Mouse (Mus musculus): ENCODE results near the gene Eif2b5. TPM values are rescaled to one million over a fixed set of nuclear protein-coding genes. Genes with fewer than 3 reads are reported as not detected.

The Eif2b5 gene
- total RNA-seq, 2 experiments from 2014 or later = 49.7 to 50.1 TPM

- DNase-seq = no peak
Observed at GRCm38 (mm10) chr16:20490581-20490980, 8.0 kb upstream of the Eif2b5 start.

DNA sequence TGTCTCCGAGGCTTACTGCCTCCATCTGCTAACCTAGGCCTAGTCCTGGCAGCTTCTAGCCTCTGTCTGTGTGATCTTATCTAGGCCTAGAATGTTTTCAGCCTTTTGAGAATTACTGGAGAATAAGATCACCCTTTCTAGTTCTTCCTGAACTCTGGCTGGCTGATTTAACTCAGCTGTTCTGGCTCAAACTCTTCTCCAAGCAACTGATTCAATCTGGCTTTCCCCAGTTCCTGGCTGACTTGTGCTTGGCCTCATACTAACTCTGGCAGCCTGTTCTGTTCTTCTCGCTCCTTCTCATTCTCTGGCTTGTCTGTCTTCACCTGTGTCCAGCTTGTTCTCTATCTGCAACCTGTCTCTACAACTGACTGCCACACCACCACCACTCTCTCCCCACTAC lies 7.3 kb upstream of the Eif2b5 start:
- no peak for DNase-seq

DNA sequence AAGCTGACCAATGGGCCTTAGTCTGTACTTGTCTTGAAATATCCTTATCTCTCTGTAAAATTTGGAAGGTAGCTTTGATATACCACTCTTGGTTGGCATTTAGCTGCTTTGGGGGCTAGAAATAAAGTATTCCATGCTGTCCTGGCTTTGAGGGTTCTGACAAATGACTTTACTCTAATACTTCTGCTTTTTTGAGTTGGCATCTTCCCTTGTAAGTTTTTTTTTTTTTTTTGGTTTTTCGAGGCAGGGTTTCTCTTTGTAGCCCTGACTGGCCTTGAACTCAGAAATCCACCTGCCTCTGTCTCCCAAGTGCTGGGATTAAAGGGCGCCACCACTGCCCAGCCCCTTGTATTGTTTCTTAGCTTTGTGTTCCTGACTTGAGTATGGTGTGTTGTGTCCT lies 5.2 kb upstream of the Eif2b5 start:
- DNase-seq = no peak

- DNase-seq = peak; percentile 38 to 47
Observed at GRCm38 (mm10) chr16:20496671-20497600, 1.7 kb upstream of the Eif2b5 start.

GRCm38 (mm10) chr16:20497980-20498676 lies 489 bp upstream of the Eif2b5 start:
- DNase-seq = no peak

DNA sequence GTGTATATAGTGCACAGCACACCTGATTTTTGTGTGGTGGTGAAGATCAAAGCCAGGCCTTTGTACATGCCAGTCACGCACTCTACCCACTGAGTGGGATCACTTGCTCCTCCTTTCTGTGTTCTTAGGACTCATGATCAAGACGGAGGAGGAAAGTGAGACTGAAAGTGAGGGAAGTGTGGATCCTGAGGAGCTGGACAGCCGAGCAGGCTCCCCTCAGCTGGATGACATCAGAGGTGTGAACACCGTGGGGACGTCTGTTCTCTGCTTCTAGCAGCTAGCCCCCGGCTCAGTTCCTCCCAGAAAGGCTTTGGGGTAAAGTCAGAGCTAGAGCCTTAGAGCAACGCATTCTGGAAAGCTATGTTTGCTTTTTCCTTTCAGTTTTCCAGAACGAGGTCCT lies 7.4 kb downstream of the Eif2b5 start:
- no peak for DNase-seq

DNA sequence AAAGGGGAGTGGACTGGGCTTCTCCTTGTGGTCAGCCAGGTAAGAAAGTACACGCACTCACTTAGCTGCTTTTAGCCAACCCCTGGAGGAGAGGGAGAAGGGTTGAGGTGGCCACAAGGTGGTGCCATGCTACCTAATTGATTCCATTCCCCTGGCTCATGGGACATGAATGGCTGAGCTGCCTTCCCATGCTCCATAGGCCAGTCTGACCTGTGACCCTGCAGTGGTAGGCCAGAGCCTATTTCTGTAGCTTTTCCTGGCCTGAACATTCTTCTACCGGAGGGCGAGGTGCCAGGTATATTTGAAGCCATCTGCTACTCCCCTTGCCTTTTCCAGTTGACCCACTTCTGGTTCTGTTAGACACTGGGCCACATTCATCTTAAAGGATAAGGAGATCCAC lies 10.7 kb downstream of the Eif2b5 start:
- no peak for DNase-seq

- DNase-seq = no peak
Observed at GRCm38 (mm10) chr16:20511277-20511847, 12.7 kb downstream of the Eif2b5 start.

GRCm38 (mm10) chr16:20516032-20516431 lies 17.4 kb downstream of the Eif2b5 start:
- DNase-seq = no peak

- DNase-seq = peak; percentile 87 to 90
Observed at GRCm38 (mm10) chr16:20516726-20517201, 18.1 kb downstream of the Eif2b5 start, which contains the start of gene Dvl3. Dvl3 (plus strand) TSS chr16:20516982.

- DNase-seq = no peak
Observed at GRCm38 (mm10) chr16:20517216-20517615, 18.6 kb downstream of the Eif2b5 start.

- no peak for DNase-seq
Observed at GRCm38 (mm10) chr16:20517701-20518374, 19.2 kb downstream of the Eif2b5 start.

DNA sequence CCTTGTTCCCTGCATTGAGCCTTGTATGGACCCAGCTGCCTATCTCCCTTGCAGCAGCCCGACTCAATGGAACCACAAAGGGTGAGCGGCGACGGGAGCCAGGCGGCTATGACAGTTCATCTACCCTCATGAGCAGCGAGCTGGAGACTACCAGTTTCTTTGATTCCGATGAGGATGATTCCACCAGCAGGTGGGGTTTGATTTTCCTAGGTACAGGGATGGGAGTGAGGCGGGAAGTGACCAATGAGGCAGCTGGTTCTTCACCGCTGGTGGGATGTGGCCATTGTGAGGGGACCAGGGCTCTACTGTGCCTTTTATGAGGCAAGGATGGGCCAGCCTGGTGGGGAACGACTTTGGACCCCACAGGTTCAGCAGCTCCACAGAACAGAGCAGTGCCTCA lies 25.3 kb downstream of the Eif2b5 start:
- no peak for DNase-seq

- DNase-seq = no peak
Observed at GRCm38 (mm10) chr16:20528779-20529178, 30.2 kb downstream of the Eif2b5 start.

DNA sequence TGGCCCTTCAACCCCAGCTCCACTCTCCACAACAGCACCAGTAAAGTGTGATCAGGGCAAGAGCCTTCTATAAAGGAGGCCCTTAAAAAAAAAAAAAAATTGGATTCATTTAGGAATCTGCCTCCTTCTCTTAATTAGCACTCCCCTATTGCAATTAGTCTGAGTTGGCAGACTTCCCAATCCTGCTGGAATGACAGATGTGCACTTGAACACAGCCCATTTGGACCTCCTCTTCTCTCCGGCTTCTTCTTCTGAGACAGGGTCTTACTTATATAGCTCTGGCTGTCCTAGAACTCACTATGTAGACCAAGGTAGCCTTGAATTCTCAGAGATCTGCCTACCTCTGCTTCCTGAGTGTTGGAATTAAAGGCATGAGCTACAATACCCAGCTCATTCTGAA lies 30.8 kb downstream of the Eif2b5 start:
- no peak for DNase-seq

- DNase-seq = no peak
Observed at GRCm38 (mm10) chr16:20530941-20531340, 32.3 kb downstream of the Eif2b5 start.

- no peak for DNase-seq
Observed at GRCm38 (mm10) chr16:20534617-20535295, 36.1 kb downstream of the Eif2b5 start.

DNA sequence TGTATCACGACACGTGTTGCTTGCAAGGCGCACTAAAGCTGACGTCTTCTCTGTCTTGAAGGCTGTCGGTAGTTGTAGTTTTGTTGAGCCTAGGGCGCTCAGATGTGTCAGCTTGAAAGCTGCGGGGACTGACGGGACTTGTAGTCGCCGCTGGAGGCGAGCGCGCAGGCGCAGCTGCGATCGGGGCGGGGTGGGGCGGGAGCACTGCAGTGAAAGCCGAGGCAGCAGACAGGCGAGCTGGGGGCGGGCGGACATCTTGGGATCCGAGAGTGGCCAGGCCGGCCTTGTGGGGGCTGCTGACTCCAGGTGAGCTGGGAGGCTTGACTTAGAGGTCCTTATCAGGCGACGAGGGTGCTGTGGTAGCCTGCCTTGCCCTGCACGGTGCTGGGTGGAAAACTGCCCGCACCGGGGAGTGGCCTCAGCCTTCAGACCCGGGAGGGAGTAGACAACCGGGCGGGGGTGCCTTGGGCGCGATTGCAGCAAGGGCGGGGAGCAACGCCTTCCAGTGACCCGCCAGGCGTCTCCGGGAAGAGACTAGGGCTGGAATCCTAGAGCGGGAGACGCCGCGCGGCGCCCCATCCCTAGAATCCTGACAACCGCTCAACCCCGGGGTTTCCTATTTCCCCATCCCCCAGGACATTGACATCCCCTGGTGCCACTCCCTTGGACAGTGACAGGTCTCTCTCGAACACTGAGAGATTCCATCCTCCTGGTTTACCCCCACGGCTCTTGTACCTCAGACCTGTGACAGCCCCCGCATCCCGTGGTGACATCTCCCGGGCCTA lies 36.9 kb downstream of the Eif2b5 start, which contains the start of gene Ap2m1:
Gene Ap2m1, plus strand, starts transcription at position 183 of the 785 bp plus-strand sequence.
- DNase-seq = peak; percentile 92 to 93

- DNase-seq = no peak
Observed at GRCm38 (mm10) chr16:20536081-20536665, 37.6 kb downstream of the Eif2b5 start.

DNA sequence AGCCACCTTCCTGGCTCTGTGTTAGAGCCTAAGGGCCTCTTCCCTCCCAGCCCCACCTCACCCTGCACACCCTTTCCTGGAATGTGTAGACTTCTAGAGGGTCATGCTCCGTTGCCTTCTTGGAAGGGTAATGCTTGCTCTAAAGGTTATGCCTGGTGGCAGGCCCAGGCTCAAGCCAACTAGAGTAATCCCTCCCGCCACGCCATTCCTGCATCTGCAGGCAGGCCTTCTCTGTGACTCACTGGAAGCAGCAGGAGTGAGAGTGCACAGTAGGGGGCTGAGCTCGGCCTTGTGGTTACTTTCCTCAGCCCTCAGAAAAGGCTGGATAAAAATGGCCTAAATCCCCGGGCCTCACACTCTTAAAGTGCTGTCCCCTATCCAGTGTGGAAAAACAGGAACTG lies 38.5 kb downstream of the Eif2b5 start:
- peak in 1 of 2 experiments; percentile 14 for DNase-seq

Measured in layer of hippocampus, postnatal 36 days (tissue).